Mouse (Mus musculus): ENCODE data around the gene Clasp1. TPM values are rescaled to one million over a fixed set of nuclear protein-coding genes. Genes with fewer than 3 reads are reported as not detected.

Clasp1 gene
- total and polyA plus RNA-seq, 2 experiments from 2014 or later: 106 to 366 TPM

GRCm38 (mm10) chr1:118480484-118481364 is 91.9 kb downstream of the Clasp1 start:
- no peaks in the 10 kb centered on the region; the same call in 1 of the 2 replicates for H3K36me3 ChIP-seq (replicated peaks; ENCODE audit: control insufficient read depth, insufficient read depth, low read length)
- H3K9me3 ChIP-seq (replicated peaks; ENCODE audit: control insufficient read depth, low read length): no peaks in the 10 kb centered on the region
- TF ChIP-seq EP300 (IDR thresholded peaks at IDR 0.05; ENCODE audit: low read depth): no peak
- no peak for TF ChIP-seq CTCF (IDR thresholded peaks at IDR 0.05; ENCODE audit: low read depth)
- ATAC-seq (ENCODE audit: insufficient read depth, low read depth): no peak
- no peak for DNase-seq (ENCODE audit: low spot score)
- peak overlapping the region; percentile 56 for H3K4me3 ChIP-seq (ENCODE audit: low read depth, low read length)
- no peaks in the 10 kb centered on the region for H3K27me3 ChIP-seq (ENCODE audit: control insufficient read depth, insufficient read depth, low read length)
- peaks cover 23% of the 10 kb centered on the region for H3K4me1 ChIP-seq (ENCODE audit: control insufficient read depth, insufficient read depth)
- H3K27ac ChIP-seq (ENCODE audit: low read depth): peak overlapping the region; percentile 97
- H3K4me2 ChIP-seq (ENCODE audit: low read depth, low read length): peak overlapping the region; percentile 69
- peak overlapping the region; percentile 82 for H3K9ac ChIP-seq (replicated peaks; ENCODE audit: low read depth, low read length)
- WGBS: 49% methylated on average over 8 of the region's 8 CpGs

GRCm38 (mm10) chr1:118481365-118481702 is 92.5 kb downstream of the Clasp1 start:
- TF ChIP-seq CTCF (IDR thresholded peaks at IDR 0.05; ENCODE audit: low read depth): no peak
- TF ChIP-seq EP300 (IDR thresholded peaks at IDR 0.05; ENCODE audit: low read depth): no peak
- Histone ChIP-seq H3K4me1 (ENCODE audit: control insufficient read depth, insufficient read depth) (peaks cover 23% of the 10 kb centered on the region), H3K4me3 (ENCODE audit: low read depth, low read length) (peak overlapping the region; percentile 56), H3K27me3 (ENCODE audit: control insufficient read depth, insufficient read depth, low read length) (no peaks in the 10 kb centered on the region), H3K36me3 (replicated peaks; ENCODE audit: control insufficient read depth, insufficient read depth, low read length) (no peaks in the 10 kb centered on the region; the same call in 1 of the 2 replicates), H3K9ac (replicated peaks; ENCODE audit: low read depth, low read length) (peak overlapping the region; percentile 82), H3K27ac (ENCODE audit: low read depth) (peak overlapping the region; percentile 97), H3K9me3 (replicated peaks; ENCODE audit: control insufficient read depth, low read length) (no peaks in the 10 kb centered on the region), H3K4me2 (ENCODE audit: low read depth, low read length) (peak overlapping the region; percentile 69)
- ATAC-seq (ENCODE audit: insufficient read depth, low read depth): peak; percentile 14; the same call in 1 of the 2 replicates
- 23% methylated on average over 4 of the region's 4 CpGs for WGBS
- DNase-seq (ENCODE audit: low spot score): peak; percentile 61

DNA sequence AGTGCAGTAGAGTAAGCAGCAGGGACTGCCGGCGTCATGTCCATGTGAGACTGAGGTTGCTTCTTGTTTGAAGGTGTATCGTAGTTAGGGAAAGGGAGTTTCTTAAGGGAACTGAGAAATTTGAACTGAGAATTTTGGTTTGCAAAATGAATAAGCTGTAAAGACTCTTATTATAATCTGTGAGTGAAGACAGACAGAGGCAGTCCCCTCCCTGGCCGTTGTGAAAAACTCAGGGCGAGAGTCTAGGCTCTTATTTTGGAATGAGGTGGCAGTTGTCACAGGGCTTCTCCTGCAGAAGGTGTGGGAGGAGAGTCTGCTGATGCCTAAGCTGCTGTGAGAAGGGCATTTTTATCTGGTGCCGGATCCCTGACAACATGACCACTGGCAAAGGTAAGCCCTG is 92.8 kb downstream of the Clasp1 start:
- H3K9me3 ChIP-seq (replicated peaks; ENCODE audit: control insufficient read depth, low read length): no peaks in the 10 kb centered on the region
- DNase-seq (ENCODE audit: low spot score) (peak; percentile 86), ATAC-seq (ENCODE audit: insufficient read depth, low read depth) (peak; percentile 54)
- WGBS: 28% methylated on average over 6 of the region's 6 CpGs
- H3K9ac ChIP-seq (replicated peaks; ENCODE audit: low read depth, low read length): peak overlapping the region; percentile 82
- peak overlapping the region; percentile 97 for H3K27ac ChIP-seq (ENCODE audit: low read depth)
- TF ChIP-seq EP300 (IDR thresholded peaks at IDR 0.05; ENCODE audit: low read depth): no peak
- no peak for TF ChIP-seq CTCF (IDR thresholded peaks at IDR 0.05; ENCODE audit: low read depth)
- no peaks in the 10 kb centered on the region; the same call in 1 of the 2 replicates for H3K36me3 ChIP-seq (replicated peaks; ENCODE audit: control insufficient read depth, insufficient read depth, low read length)
- peak overlapping the region; percentile 69 for H3K4me2 ChIP-seq (ENCODE audit: low read depth, low read length)
- peak overlapping the region; percentile 56 for H3K4me3 ChIP-seq (ENCODE audit: low read depth, low read length)
- H3K27me3 ChIP-seq (ENCODE audit: control insufficient read depth, insufficient read depth, low read length): no peaks in the 10 kb centered on the region
- peaks cover 24% of the 10 kb centered on the region for H3K4me1 ChIP-seq (ENCODE audit: control insufficient read depth, insufficient read depth)

DNA sequence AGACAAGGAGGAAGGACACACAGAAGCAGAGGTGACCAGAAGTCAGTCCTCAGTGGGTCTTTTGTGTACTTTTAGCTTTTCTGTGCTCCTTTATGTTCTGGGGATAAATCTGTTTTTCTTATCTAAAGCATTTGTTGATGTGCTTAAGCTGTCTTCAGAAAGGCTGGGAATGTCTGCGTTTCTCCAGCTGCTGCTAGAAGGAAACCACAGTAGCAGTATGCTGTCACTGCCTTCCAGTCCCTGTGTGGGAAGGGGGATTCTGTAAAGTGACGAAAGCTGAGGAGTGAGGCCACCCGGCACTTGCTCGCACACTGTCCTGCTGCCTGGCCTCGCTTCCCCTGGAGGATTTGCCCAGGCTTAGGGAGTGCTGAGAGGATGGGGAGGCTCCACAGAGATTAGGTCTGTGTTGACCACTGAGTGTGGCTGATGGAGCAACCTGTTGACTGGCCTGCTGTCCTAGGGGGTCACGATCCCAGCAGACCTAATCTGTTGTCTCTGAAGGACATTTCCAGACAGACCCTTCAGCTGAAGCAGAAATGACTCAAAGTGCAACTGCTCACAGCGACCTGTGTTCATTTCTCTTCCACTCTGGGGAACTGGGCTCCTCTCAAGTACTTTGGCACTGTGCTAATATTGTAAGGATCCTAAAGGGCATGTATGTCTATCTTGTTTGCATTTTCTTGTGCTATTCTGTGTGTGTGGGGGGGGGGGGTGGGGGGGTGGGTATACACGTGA is 93.6 kb downstream of the Clasp1 start:
- peak; percentile 7; the same call in 1 of the 2 replicates for ATAC-seq (ENCODE audit: insufficient read depth, low read depth)
- H3K27ac ChIP-seq (ENCODE audit: low read depth): peak overlapping the region; percentile 97
- no peaks in the 10 kb centered on the region; the same call in 1 of the 2 replicates for H3K36me3 ChIP-seq (replicated peaks; ENCODE audit: control insufficient read depth, insufficient read depth, low read length)
- H3K4me3 ChIP-seq (ENCODE audit: low read depth, low read length): peak overlapping the region; percentile 56
- H3K4me1 ChIP-seq (ENCODE audit: control insufficient read depth, insufficient read depth): peaks cover 30% of the 10 kb centered on the region
- peak overlapping the region; percentile 69 for H3K4me2 ChIP-seq (ENCODE audit: low read depth, low read length)
- peak overlapping the region; percentile 82 for H3K9ac ChIP-seq (replicated peaks; ENCODE audit: low read depth, low read length)
- DNase-seq (ENCODE audit: low spot score): no peak
- TF ChIP-seq CTCF (IDR thresholded peaks at IDR 0.05; ENCODE audit: low read depth) (no peak), EP300 (IDR thresholded peaks at IDR 0.05; ENCODE audit: low read depth) (no peak)
- no peaks in the 10 kb centered on the region for H3K9me3 ChIP-seq (replicated peaks; ENCODE audit: control insufficient read depth, low read length)
- H3K27me3 ChIP-seq (ENCODE audit: control insufficient read depth, insufficient read depth, low read length): no peaks in the 10 kb centered on the region
- 26% methylated on average over 8 of the region's 8 CpGs for WGBS

- peak overlapping the region; percentile 69 for H3K4me2 ChIP-seq (ENCODE audit: low read depth, low read length)
- TF ChIP-seq EP300 (IDR thresholded peaks at IDR 0.05; ENCODE audit: low read depth) (no peak), CTCF (IDR thresholded peaks at IDR 0.05; ENCODE audit: low read depth) (no peak)
- no peaks in the 10 kb centered on the region; the same call in 1 of the 2 replicates for H3K36me3 ChIP-seq (replicated peaks; ENCODE audit: control insufficient read depth, insufficient read depth, low read length)
- H3K4me3 ChIP-seq (ENCODE audit: low read depth, low read length): peak overlapping the region; percentile 56
- DNase-seq (ENCODE audit: low spot score): peak; percentile 68
- peak overlapping the region; percentile 82 for H3K9ac ChIP-seq (replicated peaks; ENCODE audit: low read depth, low read length)
- no peaks in the 10 kb centered on the region for H3K9me3 ChIP-seq (replicated peaks; ENCODE audit: control insufficient read depth, low read length)
- H3K4me1 ChIP-seq (ENCODE audit: control insufficient read depth, insufficient read depth): peaks cover 39% of the 10 kb centered on the region
- ATAC-seq (ENCODE audit: insufficient read depth, low read depth): no peak
- 30% methylated on average over 6 of the region's 6 CpGs for WGBS
- H3K27ac ChIP-seq (ENCODE audit: low read depth): peak overlapping the region; percentile 97
- H3K27me3 ChIP-seq (ENCODE audit: control insufficient read depth, insufficient read depth, low read length): no peaks in the 10 kb centered on the region
These were observed 94.7 kb downstream of the Clasp1 start for GRCm38 (mm10) chr1:118483504-118484096.

Data from heart, postnatal 0 days (tissue).